Mouse (Mus musculus) thymus, adult 2 months (tissue): Measurements from ENCODE around the gene Uba52. TPM values are rescaled to one million over a fixed set of nuclear protein-coding genes. Genes with fewer than 3 reads are reported as not detected.

Source experiments
- DNase-seq: peaks from one replicate; pipeline ENCODE4 v3.0.0; 2021
- H3K27ac ChIP-seq: fragments of 200-500 bp; 2 replicates; pipeline ENCODE4 v1.5.1; 2012; ENCODE audit warnings: low read length, control low read depth; ENCODE audit not compliant: control insufficient read depth, insufficient read depth
- H3K27me3 ChIP-seq: fragments of 200-500 bp; 2 replicates; pipeline ENCODE4 v1.6.1; 2012; ENCODE audit warnings: mild to moderate bottlenecking, low read length, moderate library complexity, mixed read lengths; ENCODE audit not compliant: control insufficient read depth, insufficient read depth
- H3K36me3 ChIP-seq: fragments of 200-500 bp; 2 replicates; pipeline ENCODE4 v1.6.1; 2012; ENCODE audit warnings: mild to moderate bottlenecking, low read length, moderate library complexity; ENCODE audit not compliant: control insufficient read depth, insufficient read depth
- H3K4me1 ChIP-seq: fragments of 200-500 bp; replicated peaks from 2 replicates; pipeline ENCODE4 v1.6.1; 2012; ENCODE audit warnings: low read length; ENCODE audit not compliant: control insufficient read depth, insufficient read depth
- H3K4me3 ChIP-seq: fragments of 200-500 bp; 2 replicates; pipeline ENCODE4 v1.5.1; 2012; ENCODE audit warnings: mild to moderate bottlenecking, low read length, control low read depth, moderate library complexity; ENCODE audit not compliant: control insufficient read depth, insufficient read depth
- CTCF ChIP-seq: fragments of 200-500 bp; IDR thresholded peaks from 2 replicates; pipeline ENCODE4 v1.5.1; 2012; ENCODE audit warnings: mild to moderate bottlenecking, control low read depth, low read length, moderate library complexity, borderline replicate concordance; ENCODE audit not compliant: control insufficient read depth, poor library complexity, insufficient read depth; ENCODE audit errors: extremely low read depth
- POLR2A ChIP-seq: fragments of 200-500 bp; IDR thresholded peaks from 2 replicates; pipeline ENCODE4 v1.6.1; 2012; ENCODE audit warnings: mild to moderate bottlenecking, low read length, control low read depth, moderate library complexity; ENCODE audit not compliant: control insufficient read depth, poor library complexity, insufficient read depth; ENCODE audit errors: extremely low read depth
- WGBS: fragments of 180-500 bp; shearing (Covaris S2); methylation state at CpG from one replicate; pipeline ENCODE4 v1.1.7; 2018; 5-methylcytosine and 5-hydroxymethylcytosine counted together
- polyA plus RNA-seq: library from polyadenylated mRNA; depleted of rRNA; stranded (reverse); fragments of >200 nt; gene quantifications from 2 replicates; pipeline ENCODE4 v1.2.3, GENCODE M21; 2012

Uba52 gene
- polyA plus RNA-seq, 1 experiment, result 731 TPM

- WGBS, result 23% methylated on average over 7 of the region's 7 CpGs
- no peak for DNase-seq
- Histone ChIP-seq H3K4me3 (peak overlapping the region; percentile 64), H3K27me3 (no peaks in the 10 kb centered on the region), H3K4me1 (peaks cover 28% of the 10 kb centered on the region), H3K27ac (no peak overlapping the region), H3K36me3 (no peaks in the 10 kb centered on the region)
- TF ChIP-seq CTCF (no peak), POLR2A (no peak)
Measured at GRCm38 (mm10) chr8:70540507-70541071, 30.0 kb upstream of the Uba52 start.

GRCm38 (mm10) chr8:70540013-70540506 lies 29.5 kb upstream of the Uba52 start:
- TF ChIP-seq POLR2A (no peak), CTCF (no peak)
- H3K27me3 ChIP-seq, result no peaks in the 10 kb centered on the region
- H3K36me3 ChIP-seq, result no peaks in the 10 kb centered on the region
- peaks cover 28% of the 10 kb centered on the region for H3K4me1 ChIP-seq
- peak overlapping the region; percentile 64 for H3K4me3 ChIP-seq
- H3K27ac ChIP-seq, result no peak overlapping the region
- WGBS, result 4% methylated on average over 4 of the region's 4 CpGs
- DNase-seq, result peak; percentile 17

GRCm38 (mm10) chr8:70539077-70539813 lies 28.6 kb upstream of the Uba52 start, which contains the start of gene Ell:
Gene Ell, plus strand, starts transcription at chr8:70539457.
- DNase-seq, result peak; percentile 99
- TF ChIP-seq CTCF (peak; percentile 44; the same call in 1 of the 2 replicates), POLR2A (peak; percentile 24)
- H3K27ac ChIP-seq, result peak within 1 kb of the TSS; percentile 69
- peaks cover 28% of the 10 kb centered on the region for H3K4me1 ChIP-seq
- H3K36me3 ChIP-seq, result no peaks in the 10 kb centered on the region
- no peaks in the 10 kb centered on the region for H3K27me3 ChIP-seq
- peak within 1 kb of the TSS; percentile 64 for H3K4me3 ChIP-seq
- under 1% methylated on average over 58 of the region's 58 CpGs for WGBS

GRCm38 (mm10) chr8:70538633-70539076 lies 28.1 kb upstream of the Uba52 start:
- no peaks in the 10 kb centered on the region for H3K27me3 ChIP-seq
- peak overlapping the region; percentile 69 for H3K27ac ChIP-seq
- no peaks in the 10 kb centered on the region; the same call in 1 of the 2 replicates for H3K36me3 ChIP-seq
- DNase-seq, result peak; percentile 100
- peak overlapping the region; percentile 64 for H3K4me3 ChIP-seq
- no peak for TF ChIP-seq CTCF
- TF ChIP-seq POLR2A, result no peak; the same call in 1 of the 2 replicates
- under 1% methylated on average over 32 of the region's 32 CpGs for WGBS
- H3K4me1 ChIP-seq, result peaks cover 28% of the 10 kb centered on the region

GRCm38 (mm10) chr8:70538024-70538579 lies 27.5 kb upstream of the Uba52 start:
- peak; percentile 39 for DNase-seq
- Histone ChIP-seq H3K4me1 (peaks cover 28% of the 10 kb centered on the region), H3K27ac (no peak overlapping the region; the same call in 1 of the 2 replicates), H3K4me3 (peak overlapping the region; percentile 64), H3K27me3 (no peaks in the 10 kb centered on the region), H3K36me3 (peaks cover under 1% of the 10 kb centered on the region)
- WGBS, result 26% methylated on average over 24 of the region's 24 CpGs
- TF ChIP-seq CTCF (no peak), POLR2A (no peak)

- H3K36me3 ChIP-seq, result peaks cover 21% of the 10 kb centered on the region
- WGBS, result 98% methylated on average over 2 of the region's 2 CpGs
Measured at GRCm38 (mm10) chr8:70535701-70536100, 25.1 kb upstream of the Uba52 start.

More at GRCm38 (mm10) chr8:70535701-70536100, 25.1 kb upstream of the Uba52 start:
- TF ChIP-seq POLR2A (no peak), CTCF (no peak)
- H3K4me1 ChIP-seq, result peaks cover 20% of the 10 kb centered on the region
- no peak for DNase-seq
- H3K27me3 ChIP-seq, result no peaks in the 10 kb centered on the region
- no peak overlapping the region for H3K4me3 ChIP-seq
- H3K27ac ChIP-seq, result no peak overlapping the region
